Mouse (Mus musculus): ENCODE data around the gene Dennd2d. TPM values are rescaled to one million over a fixed set of nuclear protein-coding genes. Genes with fewer than 3 reads are reported as not detected.

Dennd2d gene
- polyA plus RNA-seq, 1 experiment from 2014 or later: 0.09 TPM

Other genes starting within 250 kb of the Dennd2d start
- gene Chil6, start 76.2 kb upstream of the Dennd2d start, polyA plus RNA-seq (2015; fragmentation: Nextera tagmentation; extraction: Ambion mirVana): not detected in 2 replicates
- gene Dram2, start 65.4 kb downstream of the Dennd2d start, polyA plus RNA-seq (2015; fragmentation: Nextera tagmentation; extraction: Ambion mirVana): 56.2 and 58.5 TPM in 2 replicates
- gene Cept1, start 65.4 kb downstream of the Dennd2d start, polyA plus RNA-seq (2015; fragmentation: Nextera tagmentation; extraction: Ambion mirVana): 38.0 and 39.3 TPM in 2 replicates
- gene Lrif1, start 202.6 kb downstream of the Dennd2d start, polyA plus RNA-seq (2015; fragmentation: Nextera tagmentation; extraction: Ambion mirVana): 21.6 and 24.4 TPM in 2 replicates